Mouse (Mus musculus) erythroid progenitor cell, adult 5-6 weeks (primary cell): Measurements from ENCODE around the gene Sit1. TPM values are rescaled to one million over a fixed set of nuclear protein-coding genes. Genes with fewer than 3 reads are reported as not detected.

Experiments used
- ATAC-seq: replicated peaks from 2 replicates; pipeline ENCODE4 v1.8.0; 2016; ENCODE audit warnings: moderate number of reproducible peaks, mild to moderate bottlenecking, moderate TSS enrichment, inconsistent platforms; ENCODE audit not compliant: poor library complexity, low FRiP score, severe bottlenecking
- total RNA-seq, 2 experiments: library from RNA; stranded (forward) in 1 of 2; stranded (reverse) in 1 of 2; fragments of 150-400 nt in 1 of 2; fragments of 186-747, 209-891 nt in 1 of 2; gene quantifications; 2 replicates each; pipeline versions ENCODE4 v1.2.3 to v1.2.4; 2015 to 2017; ENCODE audit warnings: low replicate concordance in 2 of 2

The Sit1 gene
- total RNA-seq, 2 experiments from 2014 or later = not detected

GRCm38 (mm10) chr4:43477857-43478533, 5.5 kb downstream of the Sit1 start:
- peak; percentile 98 for ATAC-seq

GRCm38 (mm10) chr4:43476604-43477003, 6.9 kb downstream of the Sit1 start:
- ATAC-seq = no peak

- ATAC-seq = no peak
These were observed 9.9 kb downstream of the Sit1 start for GRCm38 (mm10) chr4:43473636-43474035.

- no peak for ATAC-seq
These were observed 13.2 kb downstream of the Sit1 start for GRCm38 (mm10) chr4:43470301-43470700.

- no peak for ATAC-seq
These were observed 16.7 kb downstream of the Sit1 start for GRCm38 (mm10) chr4:43466872-43467271.

- ATAC-seq = no peak
These were observed 17.6 kb downstream of the Sit1 start for GRCm38 (mm10) chr4:43465935-43466334.

GRCm38 (mm10) chr4:43463102-43463501, 20.4 kb downstream of the Sit1 start:
- ATAC-seq = no peak

- no peak for ATAC-seq
These were observed 26.4 kb downstream of the Sit1 start for GRCm38 (mm10) chr4:43457124-43457523.

GRCm38 (mm10) chr4:43456470-43456869, 27.1 kb downstream of the Sit1 start:
- ATAC-seq = no peak

GRCm38 (mm10) chr4:43454041-43454836, 29.3 kb downstream of the Sit1 start, which contains the start of gene Cd72:
Gene Cd72, minus strand, starts transcription at chr4:43454628.
- no peak for ATAC-seq

- no peak for ATAC-seq
These were observed 30.1 kb downstream of the Sit1 start for GRCm38 (mm10) chr4:43453413-43453812.

GRCm38 (mm10) chr4:43452315-43452714, 31.2 kb downstream of the Sit1 start:
- ATAC-seq = no peak

- no peak for ATAC-seq
These were observed 35.0 kb downstream of the Sit1 start for GRCm38 (mm10) chr4:43448554-43448953.

- no peak for ATAC-seq
These were observed 36.3 kb downstream of the Sit1 start for GRCm38 (mm10) chr4:43447251-43447650.

- no peak for ATAC-seq
These were observed 40.0 kb downstream of the Sit1 start for GRCm38 (mm10) chr4:43443511-43443910.

- ATAC-seq = peak; percentile 43
These were observed 40.8 kb downstream of the Sit1 start for GRCm38 (mm10) chr4:43442456-43443361.

GRCm38 (mm10) chr4:43442044-43442443, 41.5 kb downstream of the Sit1 start:
- ATAC-seq = peak; percentile 96

- no peak for ATAC-seq
These were observed 41.9 kb downstream of the Sit1 start, which contains the start of gene Tesk1 for GRCm38 (mm10) chr4:43441639-43442038. Gene Tesk1, plus strand, starts transcription at chr4:43441939.

GRCm38 (mm10) chr4:43432832-43433231, 50.7 kb downstream of the Sit1 start:
- no peak for ATAC-seq
